Mouse (Mus musculus) lung, postnatal 0 days (tissue): ENCODE measurements around the gene Tank. TPM values are rescaled to one million over a fixed set of nuclear protein-coding genes. Genes with fewer than 3 reads are reported as not detected.

Experiments
- ATAC-seq: fragments of 200-750 bp; cut with Nextera tagmentation; 2 replicates; pipeline ENCODE4 v1.8.0; 2017; ENCODE audit warnings: moderate library complexity
- DNase-seq: peaks from one replicate; pipeline ENCODE4 v3.0.0-alpha.2; 2016; ENCODE audit warnings: low spot score
- H3K27ac ChIP-seq: fragments of 300-500 bp; sonication (generic); 2 replicates; pipeline ENCODE4 v1.5.1; 2014; ENCODE audit warnings: antibody characterized with exemption, mild to moderate bottlenecking, low read length, mixed read lengths
- H3K27me3 ChIP-seq: fragments of 300-500 bp; sonication (generic); replicated peaks from 2 replicates; pipeline ENCODE4 v1.6.1; 2014; ENCODE audit warnings: low read length, mixed read lengths; ENCODE audit not compliant: insufficient read depth
- H3K36me3 ChIP-seq: fragments of 300-500 bp; sonication (generic); 2 replicates; pipeline ENCODE4 v1.6.1; 2014; ENCODE audit warnings: low read length, mixed read lengths; ENCODE audit not compliant: insufficient read depth
- H3K4me1 ChIP-seq: fragments of 300-500 bp; sonication (generic); 2 replicates; pipeline ENCODE4 v1.6.1; 2014; ENCODE audit warnings: antibody characterized with exemption, low read depth, low read length, mixed read lengths; ENCODE audit not compliant: insufficient read depth
- H3K4me2 ChIP-seq: fragments of 300-500 bp; sonication (generic); replicated peaks from 2 replicates; pipeline ENCODE4 v1.6.1; 2014; ENCODE audit warnings: low read depth, mild to moderate bottlenecking, low read length, moderate library complexity, mixed read lengths
- H3K4me3 ChIP-seq: fragments of 300-500 bp; sonication (generic); 2 replicates; pipeline ENCODE4 v1.5.1; 2014; ENCODE audit warnings: low read depth, low read length
- H3K9ac ChIP-seq: fragments of 300-500 bp; sonication (generic); replicated peaks from 2 replicates; pipeline ENCODE4 v1.6.1; 2014; ENCODE audit warnings: low read depth, mild to moderate bottlenecking
- H3K9me3 ChIP-seq: fragments of 300-500 bp; sonication (generic); 2 replicates; pipeline ENCODE4 v1.6.1; 2016; ENCODE audit warnings: low read length, mixed read lengths
- CTCF ChIP-seq: IDR thresholded peaks from 2 replicates; pipeline ENCODE4 v1.5.1; 2016; ENCODE audit warnings: antibody characterized with exemption, mild to moderate bottlenecking
- EP300 ChIP-seq: IDR thresholded peaks from 2 replicates; pipeline ENCODE4 v1.6.1; 2016; ENCODE audit warnings: antibody characterized with exemption, mild to moderate bottlenecking, control low read depth
- WGBS: fragments of 180-500 bp; shearing (Covaris S2); extraction: QIAGEN DNeasy Blood & Tissue Kit; methylation state at CpG from one replicate; pipeline ENCODE4 v1.1.7; 2014; 5-methylcytosine and 5-hydroxymethylcytosine counted together
- polyA plus RNA-seq: library from polyadenylated mRNA; unstranded; fragments of >200 nt; fragmentation: Nextera tagmentation; extraction: Ambion mirVana; gene quantifications from 2 replicates; pipeline ENCODE4 v1.2.1, GENCODE M21; 2015

Gene Tank
- polyA plus RNA-seq, 1 experiment from 2014 or later: 23.9 TPM

- no peaks in the 10 kb centered on the region for H3K9me3 ChIP-seq
- ATAC-seq (peak; percentile 76), DNase-seq (peak; percentile 47)
- H3K9ac ChIP-seq: no peak overlapping the region
- no peaks in the 10 kb centered on the region for H3K36me3 ChIP-seq
- 6% methylated on average over 52 of the region's 85 CpGs for WGBS
- TF ChIP-seq EP300 (no peak), CTCF (peak; percentile 12; the same call in 1 of the 2 replicates)
- H3K4me3 ChIP-seq: peak overlapping the region; percentile 48
- H3K4me1 ChIP-seq: no peaks in the 10 kb centered on the region
- H3K27me3 ChIP-seq: no peaks in the 10 kb centered on the region
- peak overlapping the region; percentile 99 for H3K4me2 ChIP-seq
- H3K27ac ChIP-seq: no peak overlapping the region
These were observed 78.3 kb downstream of the Tank start for GRCm38 (mm10) chr2:61656421-61657411.

- no peak overlapping the region for H3K9ac ChIP-seq
- DNase-seq: no peak
- no peak for ATAC-seq
These were observed 80.9 kb downstream of the Tank start for GRCm38 (mm10) chr2:61659254-61659653.

GRCm38 (mm10) chr2:61662833-61663232 is 84.4 kb downstream of the Tank start:
- H3K9me3 ChIP-seq: no peaks in the 10 kb centered on the region
- peak overlapping the region; percentile 2; the same call in 1 of the 2 replicates for H3K27ac ChIP-seq
- H3K27me3 ChIP-seq: no peaks in the 10 kb centered on the region
- TF ChIP-seq CTCF (no peak), EP300 (no peak)
- no peak overlapping the region for H3K9ac ChIP-seq
- DNase-seq: peak; percentile 29
- H3K4me3 ChIP-seq: no peak overlapping the region
- H3K4me2 ChIP-seq: no peak overlapping the region
- 62% methylated on average over 10 of the region's 10 CpGs for WGBS
- ATAC-seq: peak; percentile 44
- H3K4me1 ChIP-seq: no peaks in the 10 kb centered on the region
- H3K36me3 ChIP-seq: no peaks in the 10 kb centered on the region

More at GRCm38 (mm10) chr2:61659254-61659653, 80.9 kb downstream of the Tank start:
- H3K27ac ChIP-seq: no peak overlapping the region
- H3K4me1 ChIP-seq: no peaks in the 10 kb centered on the region
- 72% methylated on average over 2 of the region's 2 CpGs for WGBS
- no peaks in the 10 kb centered on the region for H3K36me3 ChIP-seq
- no peaks in the 10 kb centered on the region for H3K27me3 ChIP-seq
- no peaks in the 10 kb centered on the region for H3K9me3 ChIP-seq
- no peak overlapping the region for H3K4me2 ChIP-seq
- no peak overlapping the region for H3K4me3 ChIP-seq
- TF ChIP-seq CTCF: no peak
- TF ChIP-seq EP300: no peak

GRCm38 (mm10) chr2:61663573-61664241 is 85.3 kb downstream of the Tank start:
- Histone ChIP-seq H3K9ac (no peak overlapping the region), H3K4me1 (no peaks in the 10 kb centered on the region), H3K4me2 (no peak overlapping the region), H3K36me3 (no peaks in the 10 kb centered on the region), H3K27ac (no peak overlapping the region), H3K27me3 (no peaks in the 10 kb centered on the region), H3K9me3 (no peaks in the 10 kb centered on the region), H3K4me3 (no peak overlapping the region)
- no peak for TF ChIP-seq CTCF
- TF ChIP-seq EP300: no peak
- 62% methylated on average over 10 of the region's 10 CpGs for WGBS
- no peak for DNase-seq
- no peak for ATAC-seq

GRCm38 (mm10) chr2:61667420-61667819 is 89.0 kb downstream of the Tank start:
- no peak overlapping the region for H3K27ac ChIP-seq
- no peaks in the 10 kb centered on the region for H3K4me1 ChIP-seq
- TF ChIP-seq EP300 (no peak), CTCF (no peak)
- H3K9ac ChIP-seq: no peak overlapping the region
- no peaks in the 10 kb centered on the region for H3K9me3 ChIP-seq
- no peaks in the 10 kb centered on the region for H3K27me3 ChIP-seq
- WGBS: 93% methylated on average over 7 of the region's 7 CpGs
- H3K36me3 ChIP-seq: no peaks in the 10 kb centered on the region
- no peak overlapping the region for H3K4me2 ChIP-seq
- no peak overlapping the region for H3K4me3 ChIP-seq
- ATAC-seq: no peak
- no peak for DNase-seq

GRCm38 (mm10) chr2:61668260-61668659 is 89.9 kb downstream of the Tank start:
- H3K4me3 ChIP-seq: no peak overlapping the region
- H3K4me1 ChIP-seq: no peaks in the 10 kb centered on the region
- no peaks in the 10 kb centered on the region for H3K9me3 ChIP-seq
- TF ChIP-seq CTCF (peak; percentile 72), EP300 (no peak)
- WGBS: 27% methylated on average over 4 of the region's 4 CpGs
- ATAC-seq (no peak), DNase-seq (peak; percentile 29)
- no peak overlapping the region for H3K27ac ChIP-seq
- H3K36me3 ChIP-seq: no peaks in the 10 kb centered on the region
- no peak overlapping the region for H3K9ac ChIP-seq
- H3K4me2 ChIP-seq: no peak overlapping the region
- no peaks in the 10 kb centered on the region for H3K27me3 ChIP-seq
